Mouse (Mus musculus) thymus, adult 2 months (tissue): ENCODE measurements around the gene Reep6. TPM values are rescaled to one million over a fixed set of nuclear protein-coding genes. Genes with fewer than 3 reads are reported as not detected.

Experiments used
- DNase-seq: peaks from one replicate; pipeline ENCODE4 v3.0.0; 2021
- H3K27ac ChIP-seq: fragments of 200-500 bp; 2 replicates; pipeline ENCODE4 v1.5.1; 2012; ENCODE audit warnings: low read length, control low read depth; ENCODE audit not compliant: control insufficient read depth, insufficient read depth
- H3K27me3 ChIP-seq: fragments of 200-500 bp; 2 replicates; pipeline ENCODE4 v1.6.1; 2012; ENCODE audit warnings: mild to moderate bottlenecking, low read length, moderate library complexity, mixed read lengths; ENCODE audit not compliant: control insufficient read depth, insufficient read depth
- H3K36me3 ChIP-seq: fragments of 200-500 bp; 2 replicates; pipeline ENCODE4 v1.6.1; 2012; ENCODE audit warnings: mild to moderate bottlenecking, low read length, moderate library complexity; ENCODE audit not compliant: control insufficient read depth, insufficient read depth
- H3K4me1 ChIP-seq: fragments of 200-500 bp; replicated peaks from 2 replicates; pipeline ENCODE4 v1.6.1; 2012; ENCODE audit warnings: low read length; ENCODE audit not compliant: control insufficient read depth, insufficient read depth
- H3K4me3 ChIP-seq: fragments of 200-500 bp; 2 replicates; pipeline ENCODE4 v1.5.1; 2012; ENCODE audit warnings: mild to moderate bottlenecking, low read length, control low read depth, moderate library complexity; ENCODE audit not compliant: control insufficient read depth, insufficient read depth
- CTCF ChIP-seq: fragments of 200-500 bp; IDR thresholded peaks from 2 replicates; pipeline ENCODE4 v1.5.1; 2012; ENCODE audit warnings: mild to moderate bottlenecking, control low read depth, low read length, moderate library complexity, borderline replicate concordance; ENCODE audit not compliant: control insufficient read depth, poor library complexity, insufficient read depth; ENCODE audit errors: extremely low read depth
- POLR2A ChIP-seq: fragments of 200-500 bp; IDR thresholded peaks from 2 replicates; pipeline ENCODE4 v1.6.1; 2012; ENCODE audit warnings: mild to moderate bottlenecking, low read length, control low read depth, moderate library complexity; ENCODE audit not compliant: control insufficient read depth, poor library complexity, insufficient read depth; ENCODE audit errors: extremely low read depth
- WGBS: fragments of 180-500 bp; shearing (Covaris S2); methylation state at CpG from one replicate; pipeline ENCODE4 v1.1.7; 2018; 5-methylcytosine and 5-hydroxymethylcytosine counted together
- polyA plus RNA-seq: library from polyadenylated mRNA; depleted of rRNA; stranded (reverse); fragments of >200 nt; gene quantifications from 2 replicates; pipeline ENCODE4 v1.2.3, GENCODE M21; 2012; rRNA removed

Reep6 gene
- polyA plus RNA-seq, result 2.0 and 3.5 TPM in 2 replicates

GRCm38 (mm10) chr10:80329273-80330081 is at the start of gene Reep6, which contains the start of gene Pcsk4:
Gene Reep6 (plus strand): TSS chr10:80329953.
Gene Pcsk4 (minus strand): TSS chr10:80329498.
- H3K27me3 ChIP-seq, result peaks cover 4% of the 10 kb centered on the region; the same call in 1 of the 2 replicates
- H3K36me3 ChIP-seq, result no peaks in the 10 kb centered on the region
- 11% methylated on average over 36 of the region's 36 CpGs for WGBS
- H3K4me1 ChIP-seq, result peaks cover 9% of the 10 kb centered on the region
- DNase-seq, result peak; percentile 60
- H3K4me3 ChIP-seq, result peak within 1 kb of the TSS; percentile 44
- TF ChIP-seq CTCF (no peak), POLR2A (no peak)
- no peak within 1 kb of the TSS for H3K27ac ChIP-seq

- Histone ChIP-seq H3K27me3 (no peaks in the 10 kb centered on the region), H3K36me3 (peaks cover 70% of the 10 kb centered on the region), H3K27ac (no peak overlapping the region), H3K4me3 (no peak overlapping the region), H3K4me1 (no peaks in the 10 kb centered on the region)
- DNase-seq, result no peak
- 97% methylated on average over 7 of the region's 7 CpGs for WGBS
- no peak for TF ChIP-seq POLR2A
- TF ChIP-seq CTCF, result no peak
Observed at GRCm38 (mm10) chr10:80281304-80281703, 48.4 kb upstream of the Reep6 start.

- DNase-seq, result no peak
- Histone ChIP-seq H3K4me1 (no peaks in the 10 kb centered on the region), H3K27me3 (no peaks in the 10 kb centered on the region), H3K36me3 (peaks cover 66% of the 10 kb centered on the region), H3K27ac (no peak overlapping the region), H3K4me3 (no peak overlapping the region)
- 86% methylated on average over 8 of the region's 8 CpGs for WGBS
- TF ChIP-seq CTCF, result no peak
- TF ChIP-seq POLR2A, result no peak
Observed at GRCm38 (mm10) chr10:80281921-80282371, 47.8 kb upstream of the Reep6 start.

GRCm38 (mm10) chr10:80282481-80283441 is 47.0 kb upstream of the Reep6 start:
- H3K27ac ChIP-seq, result no peak overlapping the region
- TF ChIP-seq POLR2A, result no peak
- TF ChIP-seq CTCF, result no peak
- DNase-seq, result no peak
- H3K27me3 ChIP-seq, result no peaks in the 10 kb centered on the region
- H3K4me1 ChIP-seq, result no peaks in the 10 kb centered on the region
- no peak overlapping the region for H3K4me3 ChIP-seq
- WGBS, result 81% methylated on average over 20 of the region's 20 CpGs
- H3K36me3 ChIP-seq, result peaks cover 63% of the 10 kb centered on the region

GRCm38 (mm10) chr10:80285222-80286070 is 44.3 kb upstream of the Reep6 start:
- no peak overlapping the region for H3K27ac ChIP-seq
- DNase-seq, result no peak
- H3K4me1 ChIP-seq, result no peaks in the 10 kb centered on the region
- TF ChIP-seq POLR2A, result no peak
- TF ChIP-seq CTCF, result no peak
- peaks cover 43% of the 10 kb centered on the region for H3K36me3 ChIP-seq
- no peak overlapping the region for H3K4me3 ChIP-seq
- no peaks in the 10 kb centered on the region for H3K27me3 ChIP-seq
- WGBS, result 91% methylated on average over 13 of the region's 15 CpGs

GRCm38 (mm10) chr10:80288097-80288496 is 41.7 kb upstream of the Reep6 start:
- H3K36me3 ChIP-seq, result peaks cover 39% of the 10 kb centered on the region
- no peak for TF ChIP-seq CTCF
- no peak for TF ChIP-seq POLR2A
- H3K27ac ChIP-seq, result no peak overlapping the region
- no peak overlapping the region for H3K4me3 ChIP-seq
- DNase-seq, result no peak
- no peaks in the 10 kb centered on the region for H3K27me3 ChIP-seq
- H3K4me1 ChIP-seq, result peaks cover 6% of the 10 kb centered on the region
- 88% methylated on average over 12 of the region's 12 CpGs for WGBS
